Mouse (Mus musculus) forebrain, embryonic 15.5 days (tissue): ENCODE measurements around the gene Tspan13. TPM values are rescaled to one million over a fixed set of nuclear protein-coding genes. Genes with fewer than 3 reads are reported as not detected.

Source experiments
- ATAC-seq: fragments of 200-750 bp; cut with Nextera tagmentation; replicated peaks from 2 replicates; pipeline ENCODE4 v1.8.0; 2017; ENCODE audit warnings: mild to moderate bottlenecking, moderate TSS enrichment, moderate library complexity
- H3K27ac ChIP-seq: fragments of 300-500 bp; sonication (generic); replicated peaks from 2 replicates; pipeline ENCODE4 v1.5.1; 2015; ENCODE audit warnings: mild to moderate bottlenecking, inconsistent platforms
- H3K27me3 ChIP-seq: fragments of 300-500 bp; sonication (generic); 2 replicates; pipeline ENCODE4 v1.6.1; 2015; ENCODE audit warnings: inconsistent platforms
- H3K36me3 ChIP-seq: fragments of 300-500 bp; sonication (generic); 2 replicates; pipeline ENCODE4 v1.6.1; 2015; ENCODE audit warnings: mild to moderate bottlenecking, inconsistent platforms
- H3K4me1 ChIP-seq: fragments of 300-500 bp; sonication (generic); 2 replicates; pipeline ENCODE4 v1.6.1; 2015; ENCODE audit warnings: inconsistent platforms
- H3K4me2 ChIP-seq: fragments of 300-500 bp; sonication (generic); replicated peaks from 2 replicates; pipeline ENCODE4 v1.6.1; 2015; ENCODE audit warnings: mild to moderate bottlenecking, inconsistent platforms
- H3K4me3 ChIP-seq: fragments of 300-500 bp; sonication (generic); 2 replicates; pipeline ENCODE4 v1.5.1; 2015; ENCODE audit warnings: mild to moderate bottlenecking, inconsistent platforms
- H3K9ac ChIP-seq: fragments of 300-500 bp; sonication (generic); replicated peaks from 2 replicates; pipeline ENCODE4 v1.6.1; 2015; ENCODE audit warnings: mild to moderate bottlenecking, inconsistent platforms
- H3K9me3 ChIP-seq: fragments of 300-500 bp; sonication (generic); 2 replicates; pipeline ENCODE4 v1.6.1; 2016; ENCODE audit warnings: inconsistent platforms
- WGBS: fragments of 180-500 bp; shearing (Covaris S2); methylation state at CpG from one replicate; pipeline ENCODE4 v1.1.7; 2015; ENCODE audit warnings: mixed read lengths; 5-methylcytosine and 5-hydroxymethylcytosine counted together
- polyA plus RNA-seq: library from polyadenylated mRNA; unstranded; fragments of >200 nt; fragmentation: Nextera tagmentation; extraction: Ambion mirVana; gene quantifications from 2 replicates; pipeline ENCODE4 v1.2.1, GENCODE M21; 2015

Tspan13 gene
- polyA plus RNA-seq, 1 experiment from 2014 or later: 308 TPM

DNA sequence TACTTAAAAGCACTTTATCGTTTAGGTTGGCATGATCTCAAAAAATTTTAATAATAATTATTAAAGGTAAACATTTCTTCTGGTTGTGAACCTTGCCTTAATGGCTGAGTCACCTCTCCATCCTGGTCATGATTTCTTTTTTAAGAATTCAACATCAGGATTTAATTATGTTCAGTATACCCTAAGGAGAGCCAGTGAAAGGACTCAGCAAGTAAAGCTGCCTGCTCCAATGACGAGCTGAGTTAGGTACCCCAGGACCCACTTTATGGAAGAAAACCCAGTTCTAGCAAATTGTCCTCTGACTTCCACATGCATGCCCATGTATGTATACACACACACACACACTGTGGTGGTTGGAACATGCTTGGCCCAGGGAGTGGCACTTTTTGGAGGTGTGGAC lies 5.3 kb upstream of the Tspan13 start:
- no peak overlapping the region for H3K27ac ChIP-seq
- H3K27me3 ChIP-seq: no peaks in the 10 kb centered on the region
- ATAC-seq: no peak
- H3K4me3 ChIP-seq: no peak overlapping the region
- H3K9ac ChIP-seq: no peak overlapping the region
- H3K9me3 ChIP-seq: no peaks in the 10 kb centered on the region
- no peaks in the 10 kb centered on the region for H3K36me3 ChIP-seq
- H3K4me1 ChIP-seq: no peaks in the 10 kb centered on the region
- H3K4me2 ChIP-seq: no peak overlapping the region
- WGBS: 79% methylated on average over 2 of the region's 2 CpGs

DNA sequence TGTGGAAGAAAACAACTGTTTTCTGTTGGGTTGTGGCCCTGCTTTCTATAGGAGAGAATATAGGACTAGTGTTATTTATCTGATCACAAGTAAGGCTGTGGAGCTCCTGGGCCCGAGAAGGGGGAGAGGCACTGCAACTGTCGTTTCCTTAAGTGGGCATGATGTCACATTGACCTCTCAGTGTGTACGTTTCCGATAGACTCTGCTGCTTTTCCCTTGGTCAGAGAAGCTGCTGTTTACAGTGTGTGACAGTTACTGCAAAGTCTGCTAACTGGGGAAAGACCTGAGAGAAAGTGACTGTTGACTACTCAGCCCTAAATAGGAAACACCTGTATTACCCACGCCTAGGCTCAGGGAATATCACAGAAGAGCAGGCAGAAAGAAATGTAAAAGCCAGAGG lies 3.9 kb upstream of the Tspan13 start:
- ATAC-seq: no peak
- Histone ChIP-seq H3K4me3 (no peak overlapping the region), H3K4me2 (no peak overlapping the region), H3K9ac (no peak overlapping the region), H3K27me3 (no peaks in the 10 kb centered on the region), H3K9me3 (no peaks in the 10 kb centered on the region), H3K27ac (no peak overlapping the region), H3K36me3 (no peaks in the 10 kb centered on the region), H3K4me1 (peaks cover 3% of the 10 kb centered on the region)
- 64% methylated on average over 5 of the region's 5 CpGs for WGBS

DNA sequence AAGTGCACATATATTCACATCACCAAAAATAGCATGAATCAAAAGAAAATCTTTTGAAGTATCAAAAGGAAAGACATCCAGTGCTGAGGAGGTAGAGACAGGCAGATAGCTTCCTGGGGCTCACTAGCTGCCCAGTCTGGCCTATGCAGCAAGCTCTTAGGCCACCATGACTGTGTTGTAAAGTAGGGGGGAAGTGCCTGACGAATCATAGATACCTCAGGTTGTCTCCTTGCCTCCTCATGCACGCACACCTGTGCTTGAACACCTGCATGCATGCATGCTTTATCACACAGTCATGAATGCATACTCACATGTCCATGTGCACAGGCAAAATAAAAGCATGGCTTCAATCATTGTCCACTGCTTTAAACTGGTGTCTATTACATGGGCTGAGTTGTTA lies 2.4 kb upstream of the Tspan13 start:
- Histone ChIP-seq H3K9ac (no peak overlapping the region), H3K27ac (no peak overlapping the region), H3K9me3 (no peaks in the 10 kb centered on the region), H3K27me3 (no peaks in the 10 kb centered on the region), H3K4me3 (no peak overlapping the region), H3K4me2 (no peak overlapping the region), H3K4me1 (peaks cover 17% of the 10 kb centered on the region), H3K36me3 (no peaks in the 10 kb centered on the region)
- 84% methylated on average over 2 of the region's 2 CpGs for WGBS
- ATAC-seq: no peak

DNA sequence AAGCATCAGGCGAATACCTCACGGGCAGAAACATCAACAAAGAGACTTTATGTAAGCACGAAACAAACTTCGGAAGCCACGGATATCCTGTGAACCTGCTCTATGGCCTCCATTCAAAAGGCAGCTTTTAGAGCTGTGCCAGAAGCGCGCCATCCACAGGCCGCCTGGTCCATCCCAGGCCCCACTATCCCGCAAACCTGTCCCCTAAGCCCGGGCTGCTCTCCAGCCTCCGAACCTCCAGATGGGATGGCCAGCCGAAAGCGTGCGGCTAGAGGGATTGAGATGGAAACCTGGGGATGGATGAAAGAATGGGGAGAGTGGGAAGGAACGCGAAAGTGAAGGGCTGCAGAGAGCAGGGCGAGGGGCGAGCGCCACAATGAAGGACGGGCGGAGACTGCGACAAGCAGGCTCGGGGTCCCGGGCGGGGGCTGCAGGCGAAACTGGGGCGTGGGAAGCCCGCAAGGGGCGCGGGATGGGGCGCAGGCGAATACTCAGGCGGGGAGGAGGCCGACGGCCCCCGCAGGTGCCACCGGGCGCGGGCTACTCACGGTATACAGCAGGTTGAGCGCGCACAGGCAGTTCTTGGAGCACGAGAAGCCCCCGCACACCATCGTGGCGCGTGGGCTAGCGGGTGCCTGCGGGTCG lies 475 bp downstream of the Tspan13 start:
- H3K9me3 ChIP-seq: no peaks in the 10 kb centered on the region
- ATAC-seq: peak; percentile 86
- peak overlapping the region; percentile 59 for H3K4me2 ChIP-seq
- under 1% methylated on average over 50 of the region's 50 CpGs for WGBS
- no peaks in the 10 kb centered on the region for H3K27me3 ChIP-seq
- H3K9ac ChIP-seq: peak overlapping the region; percentile 99
- no peaks in the 10 kb centered on the region for H3K36me3 ChIP-seq
- H3K4me3 ChIP-seq: peak overlapping the region; percentile 97
- H3K27ac ChIP-seq: peak overlapping the region; percentile 93
- peaks cover 25% of the 10 kb centered on the region for H3K4me1 ChIP-seq

DNA sequence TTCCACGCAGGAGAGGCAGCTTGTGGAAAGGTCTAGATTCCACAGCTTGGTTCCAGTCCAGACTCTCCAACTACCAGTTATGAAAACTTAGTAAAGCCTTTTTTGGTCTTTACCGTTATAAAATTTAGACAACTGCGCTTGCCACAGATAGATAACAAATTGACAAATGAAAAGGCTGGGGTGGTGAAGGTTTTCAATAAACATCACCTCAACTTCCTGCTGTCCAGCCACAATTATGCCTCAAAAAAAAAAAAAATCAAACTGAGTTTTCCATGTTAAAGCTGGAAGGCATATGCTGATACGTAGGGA lies 1.1 kb downstream of the Tspan13 start:
- peaks cover 4% of the 10 kb centered on the region; the same call in 1 of the 2 replicates for H3K36me3 ChIP-seq
- H3K4me2 ChIP-seq: peak overlapping the region; percentile 59
- no peaks in the 10 kb centered on the region for H3K27me3 ChIP-seq
- ATAC-seq: no peak
- H3K9me3 ChIP-seq: no peaks in the 10 kb centered on the region
- peak overlapping the region; percentile 97 for H3K4me3 ChIP-seq
- H3K9ac ChIP-seq: peak overlapping the region; percentile 99
- 37% methylated on average over 4 of the region's 4 CpGs for WGBS
- H3K4me1 ChIP-seq: peaks cover 25% of the 10 kb centered on the region
- peak overlapping the region; percentile 93; the same call in 1 of the 2 replicates for H3K27ac ChIP-seq

DNA sequence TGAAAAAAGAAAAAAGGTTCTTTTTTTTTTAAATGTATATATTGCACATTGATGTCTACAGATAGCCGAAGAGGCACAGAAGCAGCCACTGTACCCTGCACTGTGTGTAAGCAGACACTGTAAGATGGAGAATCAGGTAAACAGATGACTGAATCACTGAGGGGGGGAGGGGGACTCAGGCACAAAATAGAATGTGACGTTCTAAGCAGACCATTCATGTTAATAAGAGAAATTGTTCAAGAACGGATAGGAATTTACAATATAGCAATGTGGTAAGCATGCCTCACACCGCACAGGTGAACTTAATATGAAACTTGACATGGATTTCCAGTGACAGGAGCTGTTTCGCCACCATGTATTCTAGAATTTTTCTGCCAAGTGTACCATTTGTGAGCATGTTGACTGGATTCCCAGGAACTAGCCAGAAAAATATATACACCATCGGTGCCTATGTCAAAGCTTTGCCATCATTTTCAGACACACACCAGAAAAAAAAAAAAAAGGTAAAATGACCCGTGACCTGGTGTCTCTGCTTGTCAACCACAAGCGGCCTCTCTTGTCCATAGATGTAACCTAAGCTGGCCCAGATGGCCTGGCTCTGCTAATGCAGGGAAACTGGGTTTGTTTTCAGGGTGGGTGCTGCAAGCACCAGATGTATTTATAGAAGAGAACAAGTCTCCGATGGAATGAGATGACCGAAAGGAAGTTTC lies 1.6 kb downstream of the Tspan13 start:
- 46% methylated on average over 10 of the region's 10 CpGs for WGBS
- ATAC-seq: no peak
- Histone ChIP-seq H3K36me3 (peaks cover 7% of the 10 kb centered on the region; the same call in 1 of the 2 replicates), H3K27ac (peak overlapping the region; percentile 12; the same call in 1 of the 2 replicates), H3K4me1 (peaks cover 25% of the 10 kb centered on the region), H3K9ac (peak overlapping the region; percentile 99), H3K4me2 (peak overlapping the region; percentile 59), H3K4me3 (peak overlapping the region; percentile 97), H3K27me3 (no peaks in the 10 kb centered on the region), H3K9me3 (no peaks in the 10 kb centered on the region)

DNA sequence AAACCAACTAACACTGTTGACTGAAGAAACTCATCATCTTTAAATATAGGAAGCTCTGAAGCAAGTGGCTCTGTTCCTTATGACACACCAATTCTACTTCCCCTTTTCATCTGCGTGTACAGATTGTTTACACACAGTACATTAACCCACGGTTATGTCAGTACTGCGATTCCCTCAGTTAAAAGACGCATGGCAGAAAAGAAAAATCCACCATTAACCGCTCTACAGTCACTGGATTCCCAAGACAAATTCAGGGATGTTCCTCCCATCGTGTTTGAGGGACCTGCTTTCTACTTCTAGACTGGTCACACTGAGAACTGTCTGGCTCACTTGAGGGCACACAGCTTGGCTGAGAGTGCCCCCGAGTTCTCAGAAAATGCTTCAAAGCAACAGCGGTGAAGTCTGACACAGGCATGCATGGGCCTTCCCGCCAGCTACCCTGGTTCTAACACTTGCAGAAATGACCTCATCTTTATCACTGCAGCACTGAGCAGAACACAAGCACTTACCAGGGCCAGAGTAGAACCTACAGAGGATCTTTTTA lies 2.7 kb downstream of the Tspan13 start:
- H3K4me2 ChIP-seq: peak overlapping the region; percentile 59
- ATAC-seq: no peak
- H3K9me3 ChIP-seq: no peaks in the 10 kb centered on the region
- H3K27ac ChIP-seq: no peak overlapping the region
- no peaks in the 10 kb centered on the region for H3K27me3 ChIP-seq
- H3K4me1 ChIP-seq: peaks cover 25% of the 10 kb centered on the region
- no peak overlapping the region for H3K9ac ChIP-seq
- H3K4me3 ChIP-seq: peak overlapping the region; percentile 97
- 68% methylated on average over 9 of the region's 9 CpGs for WGBS
- H3K36me3 ChIP-seq: peaks cover 7% of the 10 kb centered on the region; the same call in 1 of the 2 replicates

DNA sequence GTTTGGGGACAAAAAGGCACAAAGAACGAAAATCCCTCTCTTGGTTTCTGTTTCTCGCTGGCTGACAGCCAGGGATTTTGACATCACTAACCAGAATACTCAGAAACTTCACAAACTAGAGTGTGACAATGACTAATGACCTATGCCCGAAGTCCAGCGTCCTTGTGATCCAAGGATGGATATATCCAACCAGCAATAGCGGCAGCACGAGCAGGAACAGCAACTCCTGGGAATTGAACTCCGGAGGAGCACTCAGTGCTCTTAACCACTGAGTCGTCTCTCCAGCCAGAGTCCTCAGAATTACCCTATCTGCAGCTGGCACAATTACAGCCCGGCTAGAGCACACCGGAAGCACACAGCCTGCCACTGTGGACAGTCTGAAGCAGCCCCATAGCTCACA lies 5.5 kb downstream of the Tspan13 start:
- no peak overlapping the region for H3K4me3 ChIP-seq
- WGBS: 95% methylated on average over 10 of the region's 10 CpGs
- no peak overlapping the region for H3K4me2 ChIP-seq
- H3K27ac ChIP-seq: no peak overlapping the region
- peaks cover 28% of the 10 kb centered on the region for H3K4me1 ChIP-seq
- ATAC-seq: no peak
- no peaks in the 10 kb centered on the region for H3K27me3 ChIP-seq
- no peak overlapping the region for H3K9ac ChIP-seq
- peaks cover 7% of the 10 kb centered on the region; the same call in 1 of the 2 replicates for H3K36me3 ChIP-seq
- H3K9me3 ChIP-seq: no peaks in the 10 kb centered on the region

DNA sequence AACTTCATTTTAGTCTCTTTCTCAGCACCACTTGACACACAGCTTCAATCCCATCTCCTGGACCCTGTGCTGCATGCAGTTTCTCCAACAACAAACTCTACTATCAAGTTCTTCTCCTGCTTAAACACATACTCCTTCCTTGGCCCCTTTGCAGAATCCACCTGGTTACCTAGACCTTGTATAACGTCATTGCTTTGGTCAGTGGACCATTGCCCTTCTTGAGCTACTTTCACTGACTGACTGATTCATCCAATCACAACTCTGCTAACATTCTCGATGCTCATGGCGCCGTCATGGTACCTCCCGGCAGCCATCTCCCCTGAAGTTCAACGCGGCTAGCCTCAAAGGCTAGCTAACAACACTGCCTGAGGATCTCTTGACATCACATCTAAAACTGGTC lies 6.2 kb downstream of the Tspan13 start:
- no peak for ATAC-seq
- WGBS: 97% methylated on average over 7 of the region's 7 CpGs

DNA sequence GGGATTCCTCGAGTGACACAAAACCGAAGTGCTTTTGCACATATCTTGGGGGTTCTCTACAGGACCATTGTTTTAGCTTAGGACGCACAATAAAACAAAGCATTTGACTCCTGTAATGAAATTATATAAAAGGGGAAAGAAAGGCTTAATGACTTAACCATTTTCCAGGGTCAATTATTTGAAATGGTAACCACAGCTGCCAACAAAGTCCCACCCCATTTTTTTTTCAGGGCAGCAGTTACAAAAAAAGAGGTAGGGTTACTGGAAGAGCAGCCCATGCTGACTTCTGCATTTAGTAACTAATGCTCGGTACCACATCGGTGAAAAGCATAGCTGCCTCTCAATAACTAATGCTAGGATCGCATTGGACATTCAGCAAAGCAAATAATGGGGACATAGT lies 6.8 kb downstream of the Tspan13 start:
- H3K36me3 ChIP-seq: peaks cover 7% of the 10 kb centered on the region; the same call in 1 of the 2 replicates
- H3K27me3 ChIP-seq: no peaks in the 10 kb centered on the region
- H3K9ac ChIP-seq: no peak overlapping the region
- ATAC-seq: no peak
- peaks cover 18% of the 10 kb centered on the region for H3K4me1 ChIP-seq
- H3K27ac ChIP-seq: no peak overlapping the region
- no peak overlapping the region for H3K4me3 ChIP-seq
- no peaks in the 10 kb centered on the region for H3K9me3 ChIP-seq
- 94% methylated on average over 6 of the region's 6 CpGs for WGBS
- H3K4me2 ChIP-seq: no peak overlapping the region

More for the DNA sequence above, 6.2 kb downstream of the Tspan13 start:
- no peaks in the 10 kb centered on the region for H3K9me3 ChIP-seq
- H3K4me1 ChIP-seq: peaks cover 24% of the 10 kb centered on the region
- no peak overlapping the region for H3K9ac ChIP-seq
- no peak overlapping the region for H3K27ac ChIP-seq
- H3K4me3 ChIP-seq: no peak overlapping the region
- H3K36me3 ChIP-seq: peaks cover 7% of the 10 kb centered on the region; the same call in 1 of the 2 replicates
- H3K4me2 ChIP-seq: no peak overlapping the region
- H3K27me3 ChIP-seq: no peaks in the 10 kb centered on the region

DNA sequence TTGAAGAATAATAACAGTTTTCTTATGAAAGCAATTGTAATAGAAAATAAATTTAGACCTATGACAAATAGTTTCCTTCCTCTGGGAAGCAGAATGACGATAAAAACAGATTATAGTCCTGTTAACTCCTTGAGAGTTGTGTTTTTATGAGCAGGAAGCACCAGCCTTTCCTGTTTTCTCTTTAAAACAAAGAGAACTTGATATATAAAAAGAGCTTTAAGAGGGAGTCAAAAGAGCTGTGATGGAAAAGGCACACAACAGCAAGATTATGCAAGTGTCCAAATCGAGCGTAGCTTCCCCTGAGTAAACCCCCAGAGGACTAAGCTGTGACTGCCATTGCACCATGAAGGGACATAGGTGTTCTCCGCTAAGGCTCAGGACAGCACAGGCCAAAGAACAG lies 9.9 kb downstream of the Tspan13 start:
- peaks cover 3% of the 10 kb centered on the region; the same call in 1 of the 2 replicates for H3K4me1 ChIP-seq
- no peak overlapping the region for H3K4me3 ChIP-seq
- H3K27me3 ChIP-seq: no peaks in the 10 kb centered on the region
- ATAC-seq: no peak
- no peak overlapping the region for H3K27ac ChIP-seq
- H3K9me3 ChIP-seq: no peaks in the 10 kb centered on the region
- no peak overlapping the region for H3K4me2 ChIP-seq
- peaks cover 7% of the 10 kb centered on the region; the same call in 1 of the 2 replicates for H3K36me3 ChIP-seq
- no peak overlapping the region for H3K9ac ChIP-seq
- WGBS: 76% methylated on average over 4 of the region's 4 CpGs

DNA sequence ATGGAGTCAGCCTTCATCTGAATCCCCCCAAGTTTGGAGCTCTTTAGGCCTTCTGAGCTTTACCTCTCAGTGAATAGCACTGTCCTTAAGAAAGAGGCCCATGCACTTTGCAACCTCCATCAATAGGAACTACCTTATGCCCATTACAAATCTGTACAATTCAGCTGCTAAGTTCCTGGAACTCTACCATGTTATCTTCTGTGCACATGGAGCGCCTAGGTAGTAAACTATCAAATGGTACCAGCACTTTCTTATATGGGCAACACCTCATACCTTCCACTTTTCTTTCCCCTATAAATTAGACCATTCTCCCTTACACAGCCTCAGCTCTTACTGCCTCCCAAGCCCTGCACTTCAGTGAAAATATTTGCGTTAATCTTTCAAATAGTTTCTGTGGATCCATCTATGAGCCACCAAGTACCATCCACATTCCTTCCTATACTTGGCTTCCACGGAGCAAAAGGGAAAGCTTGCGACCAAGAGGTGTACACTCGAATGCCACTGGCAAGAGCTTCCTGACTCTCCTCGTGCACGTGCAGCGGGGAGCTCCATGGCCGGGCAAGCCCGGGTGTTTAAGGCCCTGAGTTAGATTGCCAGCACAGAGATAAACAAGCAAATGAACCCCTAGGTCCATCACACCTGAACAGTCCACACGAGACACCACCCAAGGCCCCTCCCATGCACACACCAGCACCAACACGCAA lies 11.5 kb downstream of the Tspan13 start:
- H3K4me3 ChIP-seq: no peak overlapping the region
- WGBS: 91% methylated on average over 12 of the region's 12 CpGs
- H3K27ac ChIP-seq: no peak overlapping the region
- no peak for ATAC-seq
- H3K36me3 ChIP-seq: no peaks in the 10 kb centered on the region
- no peaks in the 10 kb centered on the region for H3K9me3 ChIP-seq
- H3K27me3 ChIP-seq: no peaks in the 10 kb centered on the region
- H3K9ac ChIP-seq: no peak overlapping the region
- no peak overlapping the region for H3K4me2 ChIP-seq
- peaks cover 6% of the 10 kb centered on the region for H3K4me1 ChIP-seq
